Mouse (Mus musculus) cerebellum, adult 2 months (tissue): ENCODE results near the gene Hist1h2ae. TPM values are rescaled to one million over a fixed set of nuclear protein-coding genes. Genes with fewer than 3 reads are reported as not detected.
A peak's percentile ranks its signal among the peaks of the same experiment; 100 is the strongest.
"Not testable (repeated sequence)": the region's sequence is repeated elsewhere in the genome, so short reads cannot be mapped to it uniquely, and the experiment has no call there.

Source experiments
- DNase-seq, 2 experiments: peaks; one replicate each; pipeline ENCODE4 v3.0.0; 2021
- H3K27ac ChIP-seq: fragments of 200-500 bp; 2 replicates; pipeline ENCODE4 v1.5.1; 2012; ENCODE audit warnings: low read length, control low read depth, inconsistent platforms; ENCODE audit not compliant: insufficient read depth
- H3K27me3 ChIP-seq: fragments of 200-500 bp; 2 replicates; pipeline ENCODE4 v1.6.1; 2012; ENCODE audit warnings: inconsistent platforms, mild to moderate bottlenecking, low read length, moderate library complexity; ENCODE audit not compliant: control insufficient read depth, insufficient read depth
- H3K4me1 ChIP-seq: fragments of 200-500 bp; 2 replicates; pipeline ENCODE4 v1.6.1; 2011; ENCODE audit warnings: low read length; ENCODE audit not compliant: control insufficient read depth, insufficient read depth
- H3K4me3 ChIP-seq: fragments of 200-500 bp; replicated peaks from 2 replicates; pipeline ENCODE3; 2011; ENCODE audit warnings: mild to moderate bottlenecking, low read depth, low read length, control low read depth; ENCODE audit not compliant: insufficient read depth
- CTCF ChIP-seq: fragments of 200-500 bp; IDR thresholded peaks from 2 replicates; pipeline ENCODE4 v1.5.1; 2011; ENCODE audit warnings: low read depth, mild to moderate bottlenecking, control low read depth, low read length, moderate library complexity, borderline replicate concordance; ENCODE audit not compliant: insufficient read depth
- POLR2A ChIP-seq: fragments of 200-500 bp; IDR thresholded peaks from 2 replicates; pipeline ENCODE4 v1.6.1; 2011; ENCODE audit warnings: low read length, control low read depth, borderline replicate concordance; ENCODE audit not compliant: insufficient read depth
- WGBS: fragments of 180-500 bp; shearing (Covaris S2); methylation state at CpG from one replicate; pipeline ENCODE4 v1.1.7; 2018; 5-methylcytosine and 5-hydroxymethylcytosine counted together
- polyA plus RNA-seq: library from polyadenylated mRNA; depleted of rRNA; stranded (reverse); fragments of >200 nt; gene quantifications from 2 replicates; pipeline ENCODE4 v1.2.3, GENCODE M21; 2012

Gene Hist1h2ae
- polyA plus RNA-seq, 1 experiment: 0.33 TPM

DNA sequence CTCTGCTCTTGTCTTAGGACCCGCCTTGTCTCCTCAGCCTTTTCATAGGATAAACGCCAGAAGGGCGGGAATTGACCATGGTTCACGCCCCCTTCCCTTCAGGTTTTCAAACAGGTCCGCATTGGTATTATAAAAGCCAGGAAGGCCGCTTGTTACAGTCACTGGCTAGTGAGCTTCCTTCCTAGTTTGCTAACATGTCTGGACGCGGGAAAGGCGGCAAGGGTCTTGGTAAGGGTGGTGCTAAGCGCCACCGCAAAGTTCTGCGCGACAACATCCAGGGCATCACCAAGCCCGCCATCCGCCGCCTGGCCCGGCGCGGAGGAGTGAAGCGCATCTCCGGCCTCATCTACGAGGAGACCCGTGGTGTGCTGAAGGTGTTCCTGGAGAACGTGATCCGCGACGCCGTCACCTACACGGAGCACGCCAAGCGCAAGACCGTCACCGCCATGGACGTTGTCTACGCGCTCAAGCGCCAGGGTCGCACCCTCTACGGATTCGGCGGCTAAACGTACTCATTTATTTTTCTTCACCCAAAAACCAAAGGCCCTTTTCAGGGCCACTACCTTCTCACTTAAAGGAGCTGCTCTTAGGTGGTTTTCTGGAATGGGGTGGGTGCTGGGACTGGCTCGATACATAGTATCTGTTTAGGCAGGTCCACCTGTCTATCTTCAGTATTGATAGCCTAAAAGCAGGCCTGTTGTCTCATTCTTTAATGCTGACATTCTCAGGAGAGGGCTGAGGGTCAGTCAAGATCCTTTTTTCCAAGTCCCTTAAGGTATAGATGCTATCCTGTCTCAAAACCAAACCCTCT is 10.6 kb upstream of the Hist1h2ae start, which contains the start of gene Hist1h4d:
Hist1h4d (plus strand) TSS at position 191 of the 811 bp plus-strand sequence.
- Histone ChIP-seq H3K4me3 (peak within 1 kb of the TSS; percentile 56), H3K27ac (no peak within 1 kb of the TSS), H3K27me3 (no peaks in the 10 kb centered on the region), H3K4me1 (no peaks in the 10 kb centered on the region)
- 2% methylated on average over 43 of the region's 43 CpGs for WGBS
- DNase-seq: peak; percentile 95 to 98
- TF ChIP-seq POLR2A (peak; percentile 99), CTCF (no peak)

- TF ChIP-seq CTCF (no peak), POLR2A (no peak)
- Histone ChIP-seq H3K27ac (no peak overlapping the region), H3K27me3 (no peaks in the 10 kb centered on the region), H3K4me1 (no peaks in the 10 kb centered on the region), H3K4me3 (no peak overlapping the region)
- 92% methylated on average over 1 of the region's 1 CpGs for WGBS
- no peak for DNase-seq
Measured at GRCm38 (mm10) chr13:23577835-23578234, 6.8 kb upstream of the Hist1h2ae start.

GRCm38 (mm10) chr13:23576906-23577639 is 6.1 kb upstream of the Hist1h2ae start:
- Histone ChIP-seq H3K27ac (no peak overlapping the region), H3K4me3 (no peak overlapping the region), H3K27me3 (no peaks in the 10 kb centered on the region), H3K4me1 (no peaks in the 10 kb centered on the region)
- no peak for TF ChIP-seq POLR2A
- TF ChIP-seq CTCF: no peak
- WGBS: 76% methylated on average over 6 of the region's 6 CpGs
- DNase-seq: no peak

- H3K27me3 ChIP-seq: no peaks in the 10 kb centered on the region
- no peak overlapping the region for H3K4me3 ChIP-seq
- H3K27ac ChIP-seq: no peak overlapping the region
- no peak for DNase-seq
- no peaks in the 10 kb centered on the region for H3K4me1 ChIP-seq
- 77% methylated on average over 7 of the region's 7 CpGs for WGBS
- no peak for TF ChIP-seq CTCF
- no peak for TF ChIP-seq POLR2A
Measured at GRCm38 (mm10) chr13:23576351-23576881, 5.4 kb upstream of the Hist1h2ae start.

DNA sequence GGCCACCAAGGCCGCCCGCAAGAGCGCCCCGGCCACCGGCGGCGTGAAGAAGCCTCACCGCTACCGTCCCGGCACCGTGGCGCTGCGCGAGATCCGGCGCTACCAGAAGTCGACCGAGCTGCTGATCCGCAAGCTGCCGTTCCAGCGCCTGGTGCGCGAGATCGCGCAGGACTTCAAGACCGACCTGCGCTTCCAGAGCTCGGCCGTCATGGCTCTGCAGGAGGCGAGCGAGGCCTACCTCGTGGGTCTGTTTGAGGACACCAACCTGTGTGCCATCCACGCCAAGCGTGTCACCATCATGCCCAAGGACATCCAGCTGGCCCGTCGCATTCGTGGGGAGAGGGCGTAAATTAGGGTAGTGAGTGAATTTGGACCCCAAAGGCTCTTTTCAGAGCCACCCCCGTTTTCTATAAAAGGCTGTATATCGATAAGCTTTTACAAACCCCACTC is 4.9 kb upstream of the Hist1h2ae start:
- H3K4me3 ChIP-seq: peak overlapping the region; percentile 44
- 14% methylated on average over 13 of the region's 40 CpGs for WGBS
- not testable (repeated sequence) for H3K27ac ChIP-seq, H3K27me3 ChIP-seq, H3K4me1 ChIP-seq
- DNase-seq: peak in 1 of 2 experiments; percentile 32

DNA sequence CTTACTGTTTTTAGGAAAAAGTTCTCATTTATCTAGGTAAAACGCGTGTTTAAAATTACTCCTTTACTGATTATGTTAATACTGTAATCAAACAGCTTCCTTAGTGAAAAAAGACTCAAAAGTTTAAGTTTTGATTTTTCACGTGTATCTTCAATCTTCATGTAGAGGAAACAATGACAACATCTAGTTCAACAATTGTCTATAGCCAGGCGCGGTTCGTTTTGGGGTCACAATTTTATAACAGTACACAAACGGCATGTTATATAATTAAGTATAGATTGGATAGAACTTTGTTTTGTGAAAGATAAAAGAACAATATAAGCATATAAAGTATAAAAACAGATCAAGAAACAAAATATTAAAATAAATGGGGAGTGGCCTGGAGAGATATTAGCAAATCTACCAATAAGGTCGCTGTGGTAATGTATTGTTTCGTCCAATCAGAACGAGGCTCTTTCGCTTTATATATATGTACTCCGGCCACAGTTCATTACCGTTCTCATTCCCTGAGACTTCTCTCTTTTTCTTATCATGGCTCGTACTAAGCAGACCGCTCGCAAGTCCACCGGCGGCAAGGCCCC is 4.3 kb upstream of the Hist1h2ae start, which contains the start of gene Hist1h3d:
Hist1h3d (plus strand) TSS at position 493 of the 581 bp plus-strand sequence.
- Histone ChIP-seq H3K4me3 (peak within 1 kb of the TSS; percentile 44), H3K4me1 (no peaks in the 10 kb centered on the region), H3K27me3 (no peaks in the 10 kb centered on the region), H3K27ac (no peak within 1 kb of the TSS)
- 2% methylated on average over 18 of the region's 18 CpGs for WGBS
- TF ChIP-seq CTCF (no peak), POLR2A (no peak)
- peak; percentile 42 to 53 for DNase-seq

DNA sequence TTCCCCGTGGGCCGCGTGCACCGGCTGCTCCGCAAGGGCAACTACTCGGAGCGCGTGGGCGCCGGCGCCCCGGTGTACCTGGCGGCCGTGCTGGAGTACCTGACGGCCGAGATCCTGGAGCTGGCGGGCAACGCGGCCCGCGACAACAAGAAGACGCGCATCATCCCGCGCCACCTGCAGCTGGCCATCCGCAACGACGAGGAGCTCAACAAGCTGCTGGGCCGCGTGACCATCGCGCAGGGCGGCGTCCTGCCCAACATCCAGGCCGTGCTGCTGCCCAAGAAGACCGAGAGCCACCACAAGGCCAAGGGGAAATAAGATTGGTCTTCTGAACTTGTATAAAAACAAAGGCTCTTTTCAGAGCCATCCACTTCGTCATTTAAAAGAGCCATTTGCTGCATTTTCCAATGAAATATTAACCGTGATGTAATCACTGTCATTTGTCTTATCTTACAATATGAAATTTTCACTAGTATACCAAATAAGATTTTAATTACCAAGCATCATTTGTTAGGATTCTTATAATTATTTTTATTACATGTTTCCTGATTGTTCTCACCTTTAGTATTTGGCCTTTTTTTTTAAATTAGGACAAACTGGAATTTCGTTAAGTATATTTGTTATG is 3.6 kb upstream of the Hist1h2ae start:
- 6% methylated on average over 11 of the region's 39 CpGs for WGBS
- H3K4me1 ChIP-seq, H3K4me3 ChIP-seq, DNase-seq, H3K27me3 ChIP-seq, H3K27ac ChIP-seq: not testable (repeated sequence)

- not testable (repeated sequence) for H3K4me3 ChIP-seq
- under 1% methylated on average over 42 of the region's 42 CpGs for WGBS
Measured at GRCm38 (mm10) chr13:23573898-23574524, 3.0 kb upstream of the Hist1h2ae start, which contains the start of the genes Hist1h2bf and Hist1h2ad. Gene Hist1h2bf (minus strand): TSS chr13:23574196. Gene Hist1h2ad (plus strand): TSS chr13:23574381.

DNA sequence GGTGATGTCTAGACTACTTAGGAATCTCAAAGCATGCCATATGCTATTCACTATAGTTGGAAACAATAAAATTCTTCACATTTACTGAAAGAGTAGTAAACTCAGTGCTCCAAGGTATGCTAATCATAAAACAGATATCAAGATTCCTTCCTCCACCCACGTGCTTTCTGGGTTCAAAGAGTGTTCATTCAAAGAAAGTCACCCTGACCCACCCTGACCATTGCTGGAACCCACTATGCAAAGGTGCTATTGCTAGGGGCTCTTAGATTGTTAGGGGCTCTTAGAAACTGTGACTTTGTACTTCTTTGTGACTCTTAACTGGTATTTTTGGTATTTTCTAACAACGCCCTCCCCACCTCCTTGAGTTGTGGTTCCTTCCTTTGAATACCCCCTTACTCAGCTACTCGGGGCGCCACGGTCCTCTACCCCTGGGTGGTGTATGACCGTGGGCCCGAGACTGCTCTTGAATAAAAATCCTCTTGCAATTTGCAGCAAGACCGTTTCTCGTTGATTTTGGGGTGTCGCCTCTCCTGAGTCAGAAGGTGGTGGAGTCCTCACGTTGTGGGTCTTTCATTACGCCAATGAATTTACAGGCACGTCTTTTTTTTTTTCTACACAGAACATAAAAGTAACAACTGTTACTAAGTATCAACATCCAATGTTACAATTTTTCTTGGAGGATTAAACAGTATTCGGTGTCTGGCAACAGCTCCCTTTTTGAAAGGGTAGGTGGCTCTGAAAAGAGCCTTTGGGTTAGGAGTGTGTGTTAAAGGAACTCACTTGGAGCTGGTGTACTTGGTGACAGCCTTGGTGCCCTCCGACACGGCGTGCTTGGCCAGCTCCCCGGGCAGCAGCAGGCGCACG is 2.2 kb upstream of the Hist1h2ae start:
- H3K4me3 ChIP-seq, H3K4me1 ChIP-seq, H3K27ac ChIP-seq, H3K27me3 ChIP-seq, DNase-seq: not testable (repeated sequence)
- WGBS: 10% methylated on average over 20 of the region's 20 CpGs

More at GRCm38 (mm10) chr13:23573898-23574524, 3.0 kb upstream of the Hist1h2ae start, which contains the start of the genes Hist1h2bf and Hist1h2ad:
- not testable (repeated sequence) for H3K27ac ChIP-seq, H3K4me1 ChIP-seq, H3K27me3 ChIP-seq
- peak; percentile 75 to 84 for DNase-seq
